Mouse (Mus musculus): ENCODE data around the gene Trmt13. TPM values are rescaled to one million over a fixed set of nuclear protein-coding genes. Genes with fewer than 3 reads are reported as not detected.

The Trmt13 gene
- total RNA-seq (2014; fragmentation: Nextera tagmentation) (32.1 and 42.9 TPM in 2 replicates), total RNA-seq (2017) (34.5 and 35.8 TPM in 2 replicates), polyA plus RNA-seq (2012) (2.2 and 3.8 TPM in 2 replicates)

GRCm38 (mm10) chr3:116614295-116614892 lies at the start of gene Trmt13:
Gene Trmt13, minus strand, starts transcription at chr3:116614587.
- peaks cover 73% of the 10 kb centered on the region for H3K36me3 ChIP-seq (replicated peaks)
- peaks cover 28% of the 10 kb centered on the region for H3K4me1 ChIP-seq (ENCODE audit: insufficient read depth, low read depth, low read length)
- no peaks in the 10 kb centered on the region for H3K27me3 ChIP-seq (ENCODE audit: insufficient read depth, low read length)
- H3K9me3 ChIP-seq (replicated peaks) = no peaks in the 10 kb centered on the region
- DNase-seq (ENCODE audit: low spot score) (no peak), ATAC-seq (ENCODE audit: extremely low read depth, insufficient number of reproducible peaks, low FRiP score, poor library complexity, severe bottlenecking) (no peak)
- H3K4me3 ChIP-seq (ENCODE audit: low read depth, low read length) = no peak within 1 kb of the TSS
- no peak for TF ChIP-seq GATA2 (IDR thresholded peaks at IDR 0.05; ENCODE audit: borderline replicate concordance, low read depth, low read length)
- TF ChIP-seq TAL1 (conservative IDR thresholded peaks at IDR 0.05; ENCODE audit: low read depth, low read length) = no peak
- TF ChIP-seq POLR2AphosphoS5 (IDR thresholded peaks at IDR 0.05; ENCODE audit: insufficient replicate concordance, low read depth, low read length) = no peak
- TF ChIP-seq GATA1 (IDR thresholded peaks at IDR 0.05; ENCODE audit: borderline replicate concordance, low read length) = no peak
- no peak for TF ChIP-seq CTCF (IDR thresholded peaks at IDR 0.05; ENCODE audit: low read depth, low read length)

DNA sequence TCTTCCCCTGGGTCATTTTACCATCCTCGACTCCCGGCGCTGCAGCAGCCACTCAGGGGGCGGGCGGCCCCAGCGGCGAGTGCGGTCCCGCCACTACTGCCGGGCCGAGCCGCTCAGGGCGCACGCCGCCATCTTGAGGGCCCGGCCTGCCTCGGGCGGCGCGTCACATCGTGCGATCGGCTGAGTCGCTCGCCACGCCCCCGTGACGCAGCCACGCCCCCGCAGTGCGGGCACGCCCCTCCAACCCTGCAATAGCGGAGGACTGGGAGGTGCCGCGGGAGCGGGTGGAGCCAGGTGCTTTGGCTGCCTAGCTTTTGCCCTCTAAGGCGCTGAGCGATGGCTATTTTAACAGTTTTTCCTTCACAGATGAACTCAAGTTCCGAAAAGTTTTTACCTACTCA lies 48.1 kb upstream of the Trmt13 start, which contains the start of gene Mfsd14a:
TSS of gene Mfsd14a (minus strand) at position 215 of the 401 bp plus-strand sequence.
- TF ChIP-seq TAL1 (conservative IDR thresholded peaks at IDR 0.05; ENCODE audit: low read depth, low read length) = no peak
- no peak for TF ChIP-seq POLR2AphosphoS5 (IDR thresholded peaks at IDR 0.05; ENCODE audit: insufficient replicate concordance, low read depth, low read length)
- no peak for TF ChIP-seq GATA2 (IDR thresholded peaks at IDR 0.05; ENCODE audit: borderline replicate concordance, low read depth, low read length)
- no peak for TF ChIP-seq CTCF (IDR thresholded peaks at IDR 0.05; ENCODE audit: low read depth, low read length)
- TF ChIP-seq GATA1 (IDR thresholded peaks at IDR 0.05; ENCODE audit: borderline replicate concordance, low read length) = no peak
- H3K9me3 ChIP-seq (replicated peaks) = no peaks in the 10 kb centered on the region
- peak within 1 kb of the TSS; percentile 99 for H3K4me3 ChIP-seq (ENCODE audit: low read depth, low read length)
- DNase-seq (ENCODE audit: low spot score) (peak; percentile 92), ATAC-seq (ENCODE audit: extremely low read depth, insufficient number of reproducible peaks, low FRiP score, poor library complexity, severe bottlenecking) (peak; percentile 89)
- H3K27me3 ChIP-seq (ENCODE audit: insufficient read depth, low read length) = no peaks in the 10 kb centered on the region
- peaks cover 40% of the 10 kb centered on the region for H3K4me1 ChIP-seq (ENCODE audit: insufficient read depth, low read depth, low read length)
- peaks cover 49% of the 10 kb centered on the region for H3K36me3 ChIP-seq (replicated peaks)

GRCm38 (mm10) chr3:116661870-116662414 lies 47.6 kb upstream of the Trmt13 start:
- no peaks in the 10 kb centered on the region for H3K9me3 ChIP-seq (replicated peaks)
- ATAC-seq (ENCODE audit: extremely low read depth, insufficient number of reproducible peaks, low FRiP score, poor library complexity, severe bottlenecking) (no peak; the same call in 1 of the 2 replicates), DNase-seq (ENCODE audit: low spot score) (peak; percentile 52)
- H3K4me3 ChIP-seq (ENCODE audit: low read depth, low read length) = peak overlapping the region; percentile 99
- TF ChIP-seq CTCF (IDR thresholded peaks at IDR 0.05; ENCODE audit: low read depth, low read length) (no peak), POLR2AphosphoS5 (IDR thresholded peaks at IDR 0.05; ENCODE audit: insufficient replicate concordance, low read depth, low read length) (0 out of 2 replicates have a peak, but pooled peaks have one; percentile 32)
- peaks cover 44% of the 10 kb centered on the region for H3K4me1 ChIP-seq (ENCODE audit: insufficient read depth, low read depth, low read length)
- H3K27me3 ChIP-seq (ENCODE audit: insufficient read depth, low read length) = no peaks in the 10 kb centered on the region
- peaks cover 44% of the 10 kb centered on the region for H3K36me3 ChIP-seq (replicated peaks)

DNA sequence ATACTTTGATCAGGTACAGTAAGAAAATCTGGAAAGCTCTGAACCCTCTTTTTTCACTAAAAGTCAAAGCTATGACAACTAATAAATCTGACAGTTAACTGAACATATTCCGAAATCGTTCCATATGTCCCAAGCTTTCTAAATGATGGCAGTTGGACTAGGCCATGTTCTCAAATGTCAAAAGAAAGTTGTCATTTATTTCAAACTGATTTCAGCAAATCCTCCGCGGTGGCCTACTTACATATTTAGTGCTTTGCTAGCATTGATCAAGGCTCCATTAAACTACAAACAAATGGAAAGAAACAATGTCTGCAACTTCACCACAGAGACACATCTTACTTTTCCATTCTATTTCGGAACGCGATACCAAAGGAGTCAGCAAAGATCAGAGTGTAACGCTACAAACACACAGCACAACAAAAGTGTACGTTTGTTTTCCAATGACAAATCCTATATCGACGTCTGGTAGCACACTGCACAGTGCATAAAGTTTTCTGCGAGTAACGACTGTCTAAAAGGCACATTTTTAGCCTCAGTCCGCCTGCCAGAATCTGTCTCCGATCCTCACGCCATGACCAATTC lies 47.0 kb upstream of the Trmt13 start:
- no peak for ATAC-seq (ENCODE audit: extremely low read depth, insufficient number of reproducible peaks, low FRiP score, poor library complexity, severe bottlenecking)
- H3K27me3 ChIP-seq (ENCODE audit: insufficient read depth, low read length) = no peaks in the 10 kb centered on the region
- peaks cover 42% of the 10 kb centered on the region for H3K36me3 ChIP-seq (replicated peaks)
- no peak for DNase-seq (ENCODE audit: low spot score)
- H3K4me1 ChIP-seq (ENCODE audit: insufficient read depth, low read depth, low read length) = peaks cover 47% of the 10 kb centered on the region
- TF ChIP-seq TAL1 (conservative IDR thresholded peaks at IDR 0.05; ENCODE audit: low read depth, low read length) = no peak
- TF ChIP-seq GATA2 (IDR thresholded peaks at IDR 0.05; ENCODE audit: borderline replicate concordance, low read depth, low read length) = no peak
- no peak for TF ChIP-seq POLR2AphosphoS5 (IDR thresholded peaks at IDR 0.05; ENCODE audit: insufficient replicate concordance, low read depth, low read length)
- TF ChIP-seq GATA1 (IDR thresholded peaks at IDR 0.05; ENCODE audit: borderline replicate concordance, low read length) = no peak
- no peak for TF ChIP-seq CTCF (IDR thresholded peaks at IDR 0.05; ENCODE audit: low read depth, low read length)
- H3K4me3 ChIP-seq (ENCODE audit: low read depth, low read length) = peak overlapping the region; percentile 99
- no peaks in the 10 kb centered on the region for H3K9me3 ChIP-seq (replicated peaks)

- H3K36me3 ChIP-seq (replicated peaks) = peaks cover 40% of the 10 kb centered on the region
- TF ChIP-seq POLR2AphosphoS5 (IDR thresholded peaks at IDR 0.05; ENCODE audit: insufficient replicate concordance, low read depth, low read length) = no peak
- TF ChIP-seq GATA1 (IDR thresholded peaks at IDR 0.05; ENCODE audit: borderline replicate concordance, low read length) = no peak
- TF ChIP-seq GATA2 (IDR thresholded peaks at IDR 0.05; ENCODE audit: borderline replicate concordance, low read depth, low read length) = no peak
- TF ChIP-seq TAL1 (conservative IDR thresholded peaks at IDR 0.05; ENCODE audit: low read depth, low read length) = no peak
- TF ChIP-seq CTCF (IDR thresholded peaks at IDR 0.05; ENCODE audit: low read depth, low read length) = no peak
- H3K9me3 ChIP-seq (replicated peaks) = no peaks in the 10 kb centered on the region
- no peak for DNase-seq (ENCODE audit: low spot score)
- peaks cover 55% of the 10 kb centered on the region for H3K4me1 ChIP-seq (ENCODE audit: insufficient read depth, low read depth, low read length)
- ATAC-seq (ENCODE audit: extremely low read depth, insufficient number of reproducible peaks, low FRiP score, poor library complexity, severe bottlenecking) = no peak
- no peaks in the 10 kb centered on the region for H3K27me3 ChIP-seq (ENCODE audit: insufficient read depth, low read length)
- no peak overlapping the region; the same call in 1 of the 2 replicates for H3K4me3 ChIP-seq (ENCODE audit: low read depth, low read length)
Measured at GRCm38 (mm10) chr3:116659856-116660430, 45.6 kb upstream of the Trmt13 start.
